In the genomic region with DNA sequence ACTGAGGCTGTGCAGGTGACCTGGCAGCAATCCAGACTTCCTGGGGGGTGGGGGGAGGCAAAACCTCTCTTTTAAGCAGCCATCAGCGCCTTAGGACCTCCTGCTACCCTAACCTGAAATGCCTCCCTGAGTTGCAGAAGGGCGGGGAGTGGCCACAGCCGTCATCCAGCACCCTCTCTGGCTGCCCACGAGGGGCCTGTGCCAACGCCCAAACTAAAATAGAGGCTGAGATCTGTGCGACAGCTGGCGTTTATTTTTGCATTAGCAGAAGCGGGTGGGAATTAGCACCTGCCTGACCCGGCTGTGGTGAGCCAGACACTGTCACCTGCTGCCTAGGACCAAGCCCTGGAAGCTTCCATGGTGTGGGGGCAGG, we compare ENCODE assay signal across 11 mouse cellular contexts. TPM values are rescaled to one million over a fixed set of nuclear protein-coding genes. Genes with fewer than 3 reads are reported as not detected.
DNase-seq lines count a peak whose midpoint lies in the region; ATAC-seq and TF ChIP-seq lines count a peak whose summit lies in the region.
"Had no signal": no experiment of that assay in that cellular context is flagged by ENCODE, and none has a peak within 500 bp of the region (broad histone marks: within the 10 kb centered on the region; RNA-seq: fewer than 3 reads in every experiment).

No protein-coding gene starts in this region.

- H3K27me3 ChIP-seq in embryonic facial prominence, embryonic 14.5 days (replicated peaks; ENCODE audit: control insufficient read depth, insufficient read depth, low read length) = no peaks in the 10 kb centered on the region
- no peaks in the 10 kb centered on the region for H3K27me3 ChIP-seq in embryonic facial prominence, embryonic 10.5 days (replicated peaks; ENCODE audit: low read depth, poor library complexity, severe bottlenecking)
- 0 out of 2 replicates have a peak, but pooled peaks cover 7% of the 10 kb centered on the region for H3K27me3 ChIP-seq in heart, embryonic 10.5 days (ENCODE audit: insufficient read depth, poor library complexity, severe bottlenecking)
- no peaks in the 10 kb centered on the region for H3K27me3 ChIP-seq in limb, embryonic 14.5 days (ENCODE audit: control insufficient read depth, insufficient read depth, low read length)
- H3K27me3 ChIP-seq in midbrain, postnatal 0 days (ENCODE audit: insufficient read depth, low read length) = no peaks in the 10 kb centered on the region
- H3K27me3 ChIP-seq: megakaryocyte, embryonic 14.5 days had no signal

- no peak overlapping the region for H3K4me3 ChIP-seq in embryonic facial prominence, embryonic 14.5 days (ENCODE audit: low read depth, low read length)
- no peak overlapping the region for H3K4me3 ChIP-seq in embryonic facial prominence, embryonic 10.5 days
- 0 out of 2 replicates have a peak overlapping the region, but pooled peaks have one; percentile 2 for H3K4me3 ChIP-seq in heart, embryonic 10.5 days
- H3K4me3 ChIP-seq in limb, embryonic 14.5 days (replicated peaks; ENCODE audit: low read length) = no peak overlapping the region
- H3K4me3 ChIP-seq in midbrain, postnatal 0 days (ENCODE audit: low read depth, low read length) = no peak overlapping the region
- H3K4me3 ChIP-seq: megakaryocyte, embryonic 14.5 days had no signal

- peaks cover 7% of the 10 kb centered on the region; the same call in 1 of the 2 replicates for H3K36me3 ChIP-seq in embryonic facial prominence, embryonic 14.5 days (ENCODE audit: control insufficient read depth, insufficient read depth, low read length)
- peaks cover 22% of the 10 kb centered on the region; the same call in 1 of the 2 replicates for H3K36me3 ChIP-seq in embryonic facial prominence, embryonic 10.5 days (replicated peaks)
- H3K36me3 ChIP-seq in heart, embryonic 10.5 days = peaks cover 51% of the 10 kb centered on the region
- peaks cover 10% of the 10 kb centered on the region; the same call in 1 of the 2 replicates for H3K36me3 ChIP-seq in limb, embryonic 14.5 days (ENCODE audit: control insufficient read depth, insufficient read depth, low read length)
- H3K36me3 ChIP-seq in midbrain, postnatal 0 days (ENCODE audit: insufficient read depth, low read length) = peaks cover 55% of the 10 kb centered on the region

- no peak for TF ChIP-seq CTCF in midbrain, postnatal 0 days (IDR thresholded peaks at IDR 0.05)

- H3K9ac ChIP-seq in embryonic facial prominence, embryonic 14.5 days (ENCODE audit: low read depth, low read length) = no peak overlapping the region
- no peak overlapping the region for H3K9ac ChIP-seq in limb, embryonic 14.5 days (ENCODE audit: low read depth, low read length, severe bottlenecking)
- H3K9ac ChIP-seq in midbrain, postnatal 0 days (replicated peaks; ENCODE audit: low read length, poor library complexity, severe bottlenecking) = no peak overlapping the region

- no peak for TF ChIP-seq POLR2A in limb, embryonic 14.5 days (IDR thresholded peaks at IDR 0.05; ENCODE audit: borderline replicate concordance, extremely low read depth, insufficient read depth, insufficient read length)

- H3K4me2 ChIP-seq in embryonic facial prominence, embryonic 14.5 days (ENCODE audit: low read depth, low read length) = no peak overlapping the region
- H3K4me2 ChIP-seq in limb, embryonic 14.5 days (replicated peaks; ENCODE audit: low read depth, low read length, severe bottlenecking) = no peak overlapping the region
- no peak overlapping the region for H3K4me2 ChIP-seq in midbrain, postnatal 0 days (ENCODE audit: low read depth, low read length, poor library complexity, severe bottlenecking)

- H3K9me3 ChIP-seq in embryonic facial prominence, embryonic 14.5 days (ENCODE audit: control insufficient read depth, low read length) = no peaks in the 10 kb centered on the region
- H3K9me3 ChIP-seq in embryonic facial prominence, embryonic 10.5 days = no peaks in the 10 kb centered on the region
- H3K9me3 ChIP-seq in heart, embryonic 10.5 days = no peaks in the 10 kb centered on the region
- no peaks in the 10 kb centered on the region for H3K9me3 ChIP-seq in limb, embryonic 14.5 days (ENCODE audit: control insufficient read depth, low read length)
- H3K9me3 ChIP-seq in midbrain, postnatal 0 days (ENCODE audit: low read length) = no peaks in the 10 kb centered on the region
- H3K9me3 ChIP-seq: megakaryocyte, embryonic 14.5 days had no signal

- WGBS in embryonic facial prominence, embryonic 14.5 days = 60% methylated on average over 9 of the region's 9 CpGs
- WGBS in embryonic facial prominence, embryonic 10.5 days = 76% methylated on average over 9 of the region's 9 CpGs
- 52% methylated on average over 9 of the region's 9 CpGs for WGBS in heart, embryonic 10.5 days
- WGBS in limb, embryonic 14.5 days = 55% methylated on average over 9 of the region's 9 CpGs
- WGBS in midbrain, postnatal 0 days = 74% methylated on average over 9 of the region's 9 CpGs

- peak; percentile 62 for DNase-seq in embryonic facial prominence, embryonic 14.5 days (ENCODE audit: low spot score)
- DNase-seq in embryonic facial prominence, embryonic 10.5 days (ENCODE audit: low spot score) = no peak
- DNase-seq in A20 (ENCODE audit: low read depth, low spot score) = peak; percentile 48
- no peak for DNase-seq in heart, embryonic 10.5 days (ENCODE audit: low spot score)
- peak; percentile 31 for DNase-seq in limb, embryonic 14.5 days (ENCODE audit: low spot score)
- no peak for DNase-seq in midbrain, postnatal 0 days (ENCODE audit: low spot score)
- no peak for DNase-seq in spleen, postnatal 10 days (ENCODE audit: low spot score in 2 of 2)
- no peak for DNase-seq in retina, embryonic 14.5 days (ENCODE audit: low spot score)
- DNase-seq: kidney, adult 11 months had no signal

- ATAC-seq in embryonic facial prominence, embryonic 14.5 days (ENCODE audit: low read depth) = 0 out of 2 replicates have a peak, but pooled peaks have one; percentile 13
- 0 out of 2 replicates have a peak, but pooled peaks have one; percentile 16 for ATAC-seq in limb, embryonic 14.5 days (ENCODE audit: low FRiP score, low read depth)
- ATAC-seq in midbrain, postnatal 0 days (ENCODE audit: low FRiP score) = no peak

- H3K4me1 ChIP-seq in embryonic facial prominence, embryonic 14.5 days (ENCODE audit: control insufficient read depth, insufficient read depth, low read length) = peaks cover 27% of the 10 kb centered on the region
- H3K4me1 ChIP-seq in embryonic facial prominence, embryonic 10.5 days = peaks cover 56% of the 10 kb centered on the region
- H3K4me1 ChIP-seq in heart, embryonic 10.5 days = peaks cover 68% of the 10 kb centered on the region
- peaks cover 23% of the 10 kb centered on the region; the same call in 1 of the 2 replicates for H3K4me1 ChIP-seq in limb, embryonic 14.5 days (ENCODE audit: control insufficient read depth, insufficient read depth, low read length)
- H3K4me1 ChIP-seq in midbrain, postnatal 0 days (ENCODE audit: insufficient read depth, low read length) = no peaks in the 10 kb centered on the region

- H3K27ac ChIP-seq in embryonic facial prominence, embryonic 14.5 days (replicated peaks; ENCODE audit: low read depth, low read length) = no peak overlapping the region
- H3K27ac ChIP-seq in embryonic facial prominence, embryonic 10.5 days (replicated peaks) = no peak overlapping the region
- peak overlapping the region; percentile 47; the same call in 1 of the 2 replicates for H3K27ac ChIP-seq in heart, embryonic 10.5 days
- H3K27ac ChIP-seq in limb, embryonic 14.5 days (replicated peaks; ENCODE audit: low read depth, low read length) = no peak overlapping the region
- no peak overlapping the region for H3K27ac ChIP-seq in midbrain, postnatal 0 days (ENCODE audit: low read depth, low read length)

RNA-seq across cellular contexts. Expression of a gene that starts 14.2 kb away (rescaled TPM):
- polyA plus RNA-seq in embryonic facial prominence, embryonic 14.5 days (2014; fragmentation: Nextera tagmentation; extraction: Ambion mirVana) = 0.35 TPM in 1 of 2 replicates, not detected in the other
- 0.30 TPM in 1 of 2 replicates, not detected in the other for polyA plus RNA-seq in embryonic facial prominence, embryonic 10.5 days (2016; fragmentation: Nextera tagmentation; extraction: Ambion mirVana)
- 0.19 TPM in 1 of 2 replicates, not detected in the other for polyA plus RNA-seq in heart, embryonic 10.5 days (2016; fragmentation: Nextera tagmentation; extraction: Ambion mirVana)
- polyA plus RNA-seq in limb, embryonic 14.5 days (2012; rRNA removed) = 0.05 TPM in 1 of 2 replicates, not detected in the other
- not detected in 2 replicates for polyA plus RNA-seq in limb, embryonic 14.5 days (2014; fragmentation: Nextera tagmentation; extraction: Ambion mirVana)
- not detected in 2 replicates for total RNA-seq in midbrain, postnatal 0 days (2014; rRNA removed)
- not detected in 2 replicates for polyA plus RNA-seq in midbrain, postnatal 0 days (2015; fragmentation: Nextera tagmentation; extraction: Ambion mirVana)
- polyA plus RNA-seq: neural tube, embryonic 14.5 days had no signal

RNA-seq across cellular contexts. Expression of a gene that starts 25.3 kb away (rescaled TPM):
- 66.7 and 74.5 TPM in 2 replicates for polyA plus RNA-seq in embryonic facial prominence, embryonic 14.5 days (2014; fragmentation: Nextera tagmentation; extraction: Ambion mirVana)
- polyA plus RNA-seq in embryonic facial prominence, embryonic 10.5 days (2016; fragmentation: Nextera tagmentation; extraction: Ambion mirVana) = 49.6 and 54.9 TPM in 2 replicates
- 52.9 and 67.4 TPM in 2 replicates for polyA plus RNA-seq in heart, embryonic 10.5 days (2016; fragmentation: Nextera tagmentation; extraction: Ambion mirVana)
- 96.8 and 129 TPM in 2 replicates for polyA plus RNA-seq in limb, embryonic 14.5 days (2012; rRNA removed)
- 70.2 and 70.5 TPM in 2 replicates for polyA plus RNA-seq in limb, embryonic 14.5 days (2014; fragmentation: Nextera tagmentation; extraction: Ambion mirVana)
- 14.1 and 23.2 TPM in 2 replicates for total RNA-seq in midbrain, postnatal 0 days (2014; rRNA removed)
- polyA plus RNA-seq in midbrain, postnatal 0 days (2015; fragmentation: Nextera tagmentation; extraction: Ambion mirVana) = 135 and 138 TPM in 2 replicates

RNA-seq across cellular contexts. Expression of a gene that starts 25.5 kb away (rescaled TPM):
- polyA plus RNA-seq in embryonic facial prominence, embryonic 14.5 days (2014; fragmentation: Nextera tagmentation; extraction: Ambion mirVana) = 13.1 TPM in 2 replicates
- 4.6 and 5.2 TPM in 2 replicates for polyA plus RNA-seq in embryonic facial prominence, embryonic 10.5 days (2016; fragmentation: Nextera tagmentation; extraction: Ambion mirVana)
- 8.1 and 11.9 TPM in 2 replicates for polyA plus RNA-seq in heart, embryonic 10.5 days (2016; fragmentation: Nextera tagmentation; extraction: Ambion mirVana)
- polyA plus RNA-seq in limb, embryonic 14.5 days (2012; rRNA removed) = 14.7 and 17.1 TPM in 2 replicates
- 12.0 and 12.7 TPM in 2 replicates for polyA plus RNA-seq in limb, embryonic 14.5 days (2014; fragmentation: Nextera tagmentation; extraction: Ambion mirVana)
- 12.1 and 14.6 TPM in 2 replicates for total RNA-seq in midbrain, postnatal 0 days (2014; rRNA removed)
- polyA plus RNA-seq in midbrain, postnatal 0 days (2015; fragmentation: Nextera tagmentation; extraction: Ambion mirVana) = 10.9 and 12.7 TPM in 2 replicates

Comparison
In these comparisons a context has a peak if more than half of its experiments do, and no peak if none do; other contexts are left out.
1. DNase-seq: peak in embryonic facial prominence, embryonic 14.5 days (single experiment), A20 (single experiment) and limb, embryonic 14.5 days (single experiment); none in embryonic facial prominence, embryonic 10.5 days (single experiment), heart, embryonic 10.5 days (single experiment), midbrain, postnatal 0 days (single experiment), spleen, postnatal 10 days (0 of 2) and retina, embryonic 14.5 days (single experiment).